Mouse (Mus musculus) bone marrow, adult 2 months (tissue): ENCODE results near the gene Abcg1.

ENCODE experiments used
- CTCF ChIP-seq: fragments of 200-500 bp; IDR thresholded peaks from 2 replicates; pipeline ENCODE4 v1.5.1; 2011; ENCODE audit warnings: low read length, control low read depth; ENCODE audit not compliant: control insufficient read depth, insufficient read depth
- POLR2A ChIP-seq: fragments of 200-500 bp; IDR thresholded peaks from 2 replicates; pipeline ENCODE4 v1.6.1; 2011; ENCODE audit warnings: low read depth, mild to moderate bottlenecking, control low read depth, low read length, borderline replicate concordance; ENCODE audit not compliant: control insufficient read depth

DNA sequence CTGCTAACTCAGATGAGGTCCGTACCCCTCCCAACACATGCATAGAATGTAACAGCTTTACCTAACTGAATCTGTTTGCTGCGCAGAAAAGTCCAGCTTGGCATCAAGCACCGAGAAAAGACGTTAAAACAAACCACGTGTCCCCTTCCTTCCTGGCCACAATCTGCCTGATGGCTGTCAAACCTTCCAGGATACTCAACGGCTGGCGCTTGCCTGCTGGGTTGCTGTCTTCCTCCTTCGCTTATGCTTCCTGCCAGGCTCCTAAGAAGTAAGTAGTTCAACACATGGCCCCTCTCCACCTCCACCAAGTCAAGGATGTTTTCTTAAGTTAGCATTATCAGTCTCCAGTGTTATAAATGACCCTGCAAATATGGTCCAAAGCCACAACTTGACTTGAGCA lies 96.3 kb downstream of the Abcg1 start:
- no peak for TF ChIP-seq POLR2A
- no peak for TF ChIP-seq CTCF
